Mouse (Mus musculus): ENCODE data around the gene Pld6. TPM values are rescaled to one million over a fixed set of nuclear protein-coding genes. Genes with fewer than 3 reads are reported as not detected.

Pld6 gene
- polyA plus RNA-seq (2015; fragmentation: Nextera tagmentation; extraction: Ambion mirVana), result 3.4 and 4.1 TPM in 2 replicates

- H3K4me3 ChIP-seq, result peak within 1 kb of the TSS; percentile 43
- H3K4me1 ChIP-seq (replicated peaks), result peaks cover 12% of the 10 kb centered on the region
- ATAC-seq (ENCODE audit: low read depth), result peak; percentile 87
- under 1% methylated on average over 50 of the region's 51 CpGs for WGBS
- peaks cover 14% of the 10 kb centered on the region; the same call in 1 of the 2 replicates for H3K27me3 ChIP-seq
- no peak within 1 kb of the TSS for H3K27ac ChIP-seq (replicated peaks)
- H3K9me3 ChIP-seq, result no peaks in the 10 kb centered on the region
- H3K9ac ChIP-seq, result peak within 1 kb of the TSS; percentile 66
- peaks cover 14% of the 10 kb centered on the region for H3K36me3 ChIP-seq
- peak within 1 kb of the TSS; percentile 91 for H3K4me2 ChIP-seq
Observed at GRCm38 (mm10) chr11:59787199-59787781, at the start of gene Pld6. Gene Pld6, minus strand, starts transcription at chr11:59787645.

- H3K4me3 ChIP-seq, result no peak overlapping the region
- H3K9me3 ChIP-seq, result no peaks in the 10 kb centered on the region
- H3K27ac ChIP-seq (replicated peaks), result no peak overlapping the region
- H3K27me3 ChIP-seq, result no peaks in the 10 kb centered on the region
- no peaks in the 10 kb centered on the region for H3K4me1 ChIP-seq (replicated peaks)
- ATAC-seq (ENCODE audit: low read depth), result no peak
- H3K4me2 ChIP-seq, result no peak overlapping the region
- H3K9ac ChIP-seq, result no peak overlapping the region
- WGBS, result 90% methylated on average over 3 of the region's 3 CpGs
- peaks cover 94% of the 10 kb centered on the region for H3K36me3 ChIP-seq
Observed at GRCm38 (mm10) chr11:59821625-59822024, 34.2 kb upstream of the Pld6 start.

- 99% methylated on average over 3 of the region's 3 CpGs for WGBS
- H3K4me2 ChIP-seq, result no peak overlapping the region
- no peaks in the 10 kb centered on the region for H3K9me3 ChIP-seq
- no peak overlapping the region for H3K9ac ChIP-seq
- H3K4me3 ChIP-seq, result no peak overlapping the region
- H3K27ac ChIP-seq (replicated peaks), result no peak overlapping the region
- H3K27me3 ChIP-seq, result no peaks in the 10 kb centered on the region
- ATAC-seq (ENCODE audit: low read depth), result no peak
- H3K36me3 ChIP-seq, result peaks cover 74% of the 10 kb centered on the region
- no peaks in the 10 kb centered on the region for H3K4me1 ChIP-seq (replicated peaks)
Observed at GRCm38 (mm10) chr11:59817916-59818315, 30.5 kb upstream of the Pld6 start.

- Histone ChIP-seq H3K4me1 (replicated peaks) (peaks cover 4% of the 10 kb centered on the region; the same call in 1 of the 2 replicates), H3K9ac (no peak overlapping the region), H3K36me3 (peaks cover 52% of the 10 kb centered on the region), H3K9me3 (no peaks in the 10 kb centered on the region), H3K27me3 (no peaks in the 10 kb centered on the region), H3K27ac (replicated peaks) (no peak overlapping the region), H3K4me3 (no peak overlapping the region), H3K4me2 (no peak overlapping the region)
- 91% methylated on average over 6 of the region's 6 CpGs for WGBS
- no peak for ATAC-seq (ENCODE audit: low read depth)
Observed at GRCm38 (mm10) chr11:59815482-59816065, 28.1 kb upstream of the Pld6 start.

GRCm38 (mm10) chr11:59814936-59815335, 27.5 kb upstream of the Pld6 start:
- Histone ChIP-seq H3K4me1 (replicated peaks) (peaks cover 5% of the 10 kb centered on the region; the same call in 1 of the 2 replicates), H3K27ac (replicated peaks) (no peak overlapping the region), H3K9me3 (no peaks in the 10 kb centered on the region), H3K4me3 (no peak overlapping the region), H3K36me3 (peaks cover 46% of the 10 kb centered on the region), H3K4me2 (no peak overlapping the region), H3K27me3 (no peaks in the 10 kb centered on the region), H3K9ac (no peak overlapping the region)
- no peak for ATAC-seq (ENCODE audit: low read depth)
- 88% methylated on average over 6 of the region's 6 CpGs for WGBS

- WGBS, result 70% methylated on average over 1 of the region's 1 CpGs
- no peak for ATAC-seq (ENCODE audit: low read depth)
- Histone ChIP-seq H3K4me3 (no peak overlapping the region), H3K27ac (replicated peaks) (no peak overlapping the region), H3K27me3 (no peaks in the 10 kb centered on the region), H3K4me1 (replicated peaks) (peaks cover 5% of the 10 kb centered on the region; the same call in 1 of the 2 replicates), H3K9me3 (no peaks in the 10 kb centered on the region), H3K36me3 (peaks cover 40% of the 10 kb centered on the region), H3K4me2 (no peak overlapping the region), H3K9ac (no peak overlapping the region)
Observed at GRCm38 (mm10) chr11:59814311-59814710, 26.9 kb upstream of the Pld6 start.

- H3K9me3 ChIP-seq, result no peaks in the 10 kb centered on the region
- H3K4me1 ChIP-seq (replicated peaks), result peaks cover 15% of the 10 kb centered on the region
- 64% methylated on average over 3 of the region's 3 CpGs for WGBS
- H3K27me3 ChIP-seq, result no peaks in the 10 kb centered on the region
- H3K27ac ChIP-seq (replicated peaks), result no peak overlapping the region
- H3K4me2 ChIP-seq, result no peak overlapping the region
- H3K36me3 ChIP-seq, result peaks cover 30% of the 10 kb centered on the region
- no peak overlapping the region for H3K9ac ChIP-seq
- H3K4me3 ChIP-seq, result no peak overlapping the region
- no peak for ATAC-seq (ENCODE audit: low read depth)
Observed at GRCm38 (mm10) chr11:59813276-59813675, 25.8 kb upstream of the Pld6 start.

GRCm38 (mm10) chr11:59811211-59811610, 23.8 kb upstream of the Pld6 start:
- ATAC-seq (ENCODE audit: low read depth), result no peak
- Histone ChIP-seq H3K27me3 (no peaks in the 10 kb centered on the region), H3K9me3 (no peaks in the 10 kb centered on the region), H3K9ac (no peak overlapping the region; the same call in 1 of the 2 replicates), H3K4me2 (no peak overlapping the region), H3K4me1 (replicated peaks) (peaks cover 20% of the 10 kb centered on the region), H3K27ac (replicated peaks) (no peak overlapping the region), H3K36me3 (peaks cover 27% of the 10 kb centered on the region), H3K4me3 (no peak overlapping the region)
- 78% methylated on average over 4 of the region's 4 CpGs for WGBS

- ATAC-seq (ENCODE audit: low read depth), result peak; percentile 3; the same call in 1 of the 2 replicates
- H3K27ac ChIP-seq (replicated peaks), result peak overlapping the region; percentile 98
- H3K9ac ChIP-seq, result peak overlapping the region; percentile 88
- no peaks in the 10 kb centered on the region for H3K27me3 ChIP-seq
- H3K4me3 ChIP-seq, result peak overlapping the region; percentile 63
- H3K4me1 ChIP-seq (replicated peaks), result peaks cover 20% of the 10 kb centered on the region
- 66% methylated on average over 14 of the region's 14 CpGs for WGBS
- H3K9me3 ChIP-seq, result no peaks in the 10 kb centered on the region
- H3K36me3 ChIP-seq, result peaks cover 27% of the 10 kb centered on the region
- peak overlapping the region; percentile 84 for H3K4me2 ChIP-seq
Observed at GRCm38 (mm10) chr11:59810480-59811158, 23.2 kb upstream of the Pld6 start.

- Histone ChIP-seq H3K27ac (replicated peaks) (peak within 1 kb of the TSS; percentile 98), H3K36me3 (peaks cover 30% of the 10 kb centered on the region), H3K4me3 (peak within 1 kb of the TSS; percentile 63), H3K4me1 (replicated peaks) (peaks cover 20% of the 10 kb centered on the region), H3K4me2 (peak within 1 kb of the TSS; percentile 84), H3K27me3 (no peaks in the 10 kb centered on the region), H3K9ac (peak within 1 kb of the TSS; percentile 88), H3K9me3 (no peaks in the 10 kb centered on the region)
- whole genome bisulfite sequencing, result under 1% methylated on average over 52 of the region's 52 CpGs
- peak; percentile 98 for ATAC-seq (ENCODE audit: low read depth)
Observed at GRCm38 (mm10) chr11:59809670-59810474, 22.4 kb upstream of the Pld6 start, which contains the start of gene Flcn. Gene Flcn, minus strand, starts transcription at chr11:59810016.

- ATAC-seq (ENCODE audit: low read depth), result peak; percentile 6
Observed at GRCm38 (mm10) chr11:59809071-59809669, 21.7 kb upstream of the Pld6 start.

More at GRCm38 (mm10) chr11:59809071-59809669, 21.7 kb upstream of the Pld6 start:
- H3K4me1 ChIP-seq (replicated peaks), result peaks cover 20% of the 10 kb centered on the region
- peak overlapping the region; percentile 98 for H3K27ac ChIP-seq (replicated peaks)
- H3K9ac ChIP-seq, result peak overlapping the region; percentile 88
- peak overlapping the region; percentile 63 for H3K4me3 ChIP-seq
- under 1% methylated on average over 15 of the region's 15 CpGs for WGBS
- H3K9me3 ChIP-seq, result no peaks in the 10 kb centered on the region
- H3K27me3 ChIP-seq, result no peaks in the 10 kb centered on the region
- peak overlapping the region; percentile 84 for H3K4me2 ChIP-seq
- peaks cover 37% of the 10 kb centered on the region for H3K36me3 ChIP-seq

Measured in neural tube, embryonic 13.5 days (tissue).